Mouse (Mus musculus) heart, adult 9 months (tissue): ENCODE results near the gene Egfr.

Experiments
- DNase-seq, 2 experiments: peaks; one replicate each; pipeline ENCODE4 v3.0.0; 2022; ENCODE audit warnings: low spot score in 2 of 2

The Egfr gene

DNA sequence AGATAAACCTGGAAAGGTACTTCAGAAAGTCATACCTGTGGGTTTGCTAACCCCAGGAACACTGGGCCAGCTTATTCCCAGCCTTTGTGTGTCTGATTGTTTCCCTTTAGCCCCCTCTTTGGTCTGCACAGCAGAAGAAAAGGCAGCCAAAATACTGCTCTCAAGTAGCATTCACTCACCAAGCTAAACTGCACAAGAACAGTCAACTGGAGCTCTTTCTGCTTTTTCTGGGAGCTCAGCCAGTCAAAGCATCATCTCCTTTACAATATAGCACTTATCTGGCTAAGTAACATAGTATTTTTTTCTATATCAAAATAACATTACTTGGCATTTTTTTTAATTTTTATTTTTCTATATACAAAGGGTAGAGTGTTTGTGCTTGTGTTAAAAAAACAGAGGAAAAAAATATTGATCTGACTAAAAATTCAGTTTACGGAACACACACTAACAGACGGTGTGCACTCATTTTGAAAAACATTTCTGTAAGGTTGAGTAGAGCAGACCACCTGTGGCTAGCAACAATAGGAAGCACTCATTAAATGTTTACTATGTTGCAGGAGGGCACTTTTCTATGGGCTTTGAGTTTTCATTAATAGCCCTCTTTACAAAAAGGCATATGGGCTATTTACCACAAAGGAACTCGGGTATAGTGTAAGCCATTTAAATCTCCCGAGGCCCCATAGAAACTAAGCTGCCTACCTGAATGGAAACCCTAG is 72.0 kb downstream of the Egfr start:
- no peak for DNase-seq

DNA sequence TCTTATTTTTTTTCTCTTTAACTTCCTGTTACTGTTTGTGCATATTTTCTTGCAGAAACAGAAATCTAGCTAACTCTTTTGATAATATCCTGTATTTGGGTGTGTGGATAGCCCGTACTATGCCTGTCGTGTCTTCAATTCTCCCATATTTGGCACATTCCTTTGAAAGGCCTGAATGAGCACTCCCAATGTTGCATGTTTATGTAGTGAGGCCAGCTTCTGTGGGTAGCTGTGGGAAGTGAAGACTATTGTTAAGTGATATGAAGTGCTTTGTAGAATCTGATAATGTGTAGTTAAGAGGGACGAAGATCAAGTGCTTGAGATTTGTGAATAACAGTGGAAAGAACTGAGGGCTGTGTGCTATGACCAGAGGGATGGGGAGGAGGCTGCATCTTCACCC is 77.5 kb downstream of the Egfr start:
- no peak for DNase-seq

DNA sequence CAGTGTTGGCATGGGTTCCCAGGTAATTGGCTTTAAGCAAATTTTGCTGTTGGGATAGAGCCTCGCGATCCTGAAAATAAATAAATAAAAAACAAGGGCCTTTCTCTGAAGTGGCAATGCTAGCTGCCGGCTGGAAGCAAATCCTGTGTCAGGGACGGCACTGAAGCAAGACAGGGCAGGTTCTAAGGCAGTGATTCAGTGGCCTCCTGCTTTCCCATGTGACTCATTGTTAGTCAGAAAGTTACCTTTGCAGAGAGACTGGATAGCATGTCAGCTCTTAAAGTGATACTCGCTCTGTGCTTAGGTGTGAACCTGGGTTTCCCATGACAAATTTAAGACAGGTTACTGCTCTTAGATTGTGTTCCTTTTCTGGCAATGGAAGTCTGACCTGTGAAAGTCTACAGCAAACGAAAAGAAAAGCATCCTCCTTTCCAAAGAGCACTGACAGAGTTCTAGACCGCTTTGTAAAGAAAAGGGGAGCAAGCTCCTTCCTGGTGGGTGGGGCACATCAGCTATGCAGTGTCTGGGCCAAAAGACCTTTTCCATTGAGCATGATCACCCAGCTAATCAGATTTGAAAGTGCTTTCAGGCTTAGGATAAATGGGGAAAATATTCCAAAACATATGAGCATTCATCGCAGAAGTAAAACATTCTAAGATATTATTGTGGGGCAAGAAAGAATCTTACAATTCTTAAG is 78.7 kb downstream of the Egfr start:
- DNase-seq: no peak

DNA sequence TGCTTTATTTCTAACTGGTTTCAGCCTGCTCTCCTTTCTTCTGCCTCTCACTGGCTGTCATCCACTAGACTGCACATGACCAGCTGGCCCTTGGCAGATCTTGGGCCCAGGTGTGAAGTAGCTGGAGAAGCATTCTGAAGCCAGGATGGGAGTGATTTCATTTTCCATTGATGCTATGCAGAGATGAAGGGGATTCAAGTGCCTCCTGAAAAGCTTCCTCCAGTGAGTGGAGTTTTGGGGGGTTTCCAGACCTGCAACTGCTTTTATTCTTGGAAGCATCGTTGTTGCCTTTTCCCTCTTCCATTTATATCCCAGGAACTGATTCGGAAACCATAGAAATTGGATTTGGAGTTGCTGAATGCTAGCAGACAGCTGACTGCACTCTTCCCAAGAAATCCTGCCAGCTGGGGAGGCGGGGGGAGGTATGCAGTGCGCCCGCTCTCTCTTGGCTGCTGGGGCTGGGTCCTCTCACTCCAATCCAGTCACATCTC is 80.0 kb downstream of the Egfr start:
- peak in 1 of 2 experiments; percentile 21 for DNase-seq

DNA sequence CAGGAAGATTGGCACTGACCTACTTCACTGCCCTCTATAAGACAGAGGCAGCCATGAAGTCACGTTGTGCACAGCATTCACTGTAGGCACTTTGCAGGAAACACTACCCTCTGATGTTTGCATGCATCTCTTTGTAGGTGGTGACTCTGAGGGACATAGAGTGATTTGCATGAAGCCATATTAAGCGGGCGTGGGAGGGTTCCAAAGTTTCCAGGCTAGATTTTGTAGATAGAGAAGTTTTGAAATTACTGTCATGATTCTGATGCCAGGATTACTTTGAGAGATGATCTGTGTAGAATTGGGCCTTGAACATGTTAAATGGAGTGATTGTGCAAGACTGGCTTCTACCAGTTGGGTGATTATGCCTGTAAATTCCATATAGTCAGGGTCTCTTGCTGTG is 86.8 kb downstream of the Egfr start:
- DNase-seq: no peak

DNA sequence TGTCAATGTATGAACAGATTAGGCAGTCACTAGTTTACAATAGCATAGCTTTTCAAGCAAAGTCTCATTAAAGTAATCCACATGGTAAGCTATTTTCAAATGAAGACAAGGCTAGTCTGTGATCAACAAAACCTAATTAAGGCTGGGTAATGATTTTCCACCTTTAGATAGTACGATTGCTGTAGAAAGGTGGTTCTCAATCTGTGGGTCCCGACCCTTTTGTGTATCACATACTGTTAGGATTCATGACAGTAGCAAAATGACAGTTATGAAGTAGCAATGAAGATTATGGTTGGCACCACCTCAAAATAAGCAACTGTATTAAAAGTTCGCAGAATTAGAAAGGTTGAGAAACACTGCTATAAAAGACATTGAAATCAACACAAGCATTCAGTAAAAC is 90.9 kb downstream of the Egfr start:
- DNase-seq: no peak

DNA sequence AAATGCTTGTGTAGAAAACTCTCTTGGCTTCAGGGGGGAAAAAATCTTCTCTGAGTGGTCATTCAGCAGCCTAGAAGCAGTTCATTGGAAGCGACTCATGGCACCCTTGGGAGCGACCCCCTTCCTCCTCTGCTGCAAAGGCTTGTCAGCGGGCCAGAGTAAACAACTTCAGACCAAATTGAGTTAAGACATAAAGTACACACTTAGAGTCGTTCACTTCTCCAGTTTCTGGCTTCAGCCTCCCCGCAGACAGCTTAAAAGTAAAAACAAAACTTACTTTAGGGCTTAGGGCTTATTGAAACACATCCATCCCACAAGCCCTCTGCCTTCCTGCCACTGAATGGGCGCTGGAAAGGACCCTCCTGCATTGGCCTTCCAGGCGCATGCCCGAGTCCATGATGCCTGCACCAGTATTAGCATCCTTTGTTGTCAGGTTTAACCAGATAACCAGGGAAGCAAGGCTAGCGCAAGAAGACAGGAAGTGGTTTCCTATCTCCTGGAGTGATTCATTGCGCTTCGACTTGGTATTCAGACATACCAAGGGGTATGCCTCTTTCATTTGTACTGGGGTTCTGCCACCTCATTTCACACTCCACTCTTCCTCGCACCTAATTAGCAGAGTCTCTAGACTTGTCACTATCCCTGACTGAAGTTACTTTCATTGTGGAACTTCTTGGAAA is 92.0 kb downstream of the Egfr start:
- DNase-seq: peak; percentile 46 to 64

DNA sequence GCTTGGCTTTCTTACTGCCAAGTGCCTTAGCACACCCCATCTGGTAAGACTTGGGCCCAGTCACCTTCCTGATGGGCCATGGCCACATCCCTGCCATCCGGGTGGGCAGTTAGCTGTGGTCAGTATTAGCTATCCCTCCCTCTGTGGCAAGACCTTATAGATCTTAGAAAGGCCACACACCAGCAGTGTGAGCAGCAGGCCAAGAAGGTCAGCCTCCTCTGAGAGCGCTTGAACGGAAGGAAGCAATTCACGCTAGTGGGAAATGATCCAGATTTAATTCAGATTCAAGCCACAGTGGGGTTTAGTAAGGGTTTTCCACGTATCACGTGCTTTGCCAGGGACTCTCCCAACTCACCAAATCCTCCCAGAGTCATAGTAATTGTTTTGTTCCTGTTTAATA is 96.9 kb downstream of the Egfr start:
- peak; percentile 65 for DNase-seq

DNA sequence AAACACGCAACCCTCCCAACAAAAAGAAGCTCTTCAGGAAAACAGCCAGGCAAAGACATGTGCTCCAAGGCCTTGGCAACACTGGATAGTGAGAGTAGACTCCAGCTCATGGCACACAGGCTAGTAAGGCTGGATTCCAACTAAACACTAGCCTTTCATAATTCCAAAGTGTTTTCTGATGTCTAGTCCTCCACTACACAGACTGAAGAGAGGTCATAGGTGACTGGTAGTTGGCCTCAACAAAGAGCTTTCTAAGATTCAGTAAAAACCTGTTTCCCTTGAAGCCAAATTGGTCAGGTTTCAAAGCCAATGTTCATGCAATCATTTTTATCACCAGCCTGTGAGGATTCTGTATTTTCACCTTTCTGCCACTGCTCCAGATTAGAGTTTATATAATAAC is 99.4 kb downstream of the Egfr start:
- DNase-seq: no peak

DNA sequence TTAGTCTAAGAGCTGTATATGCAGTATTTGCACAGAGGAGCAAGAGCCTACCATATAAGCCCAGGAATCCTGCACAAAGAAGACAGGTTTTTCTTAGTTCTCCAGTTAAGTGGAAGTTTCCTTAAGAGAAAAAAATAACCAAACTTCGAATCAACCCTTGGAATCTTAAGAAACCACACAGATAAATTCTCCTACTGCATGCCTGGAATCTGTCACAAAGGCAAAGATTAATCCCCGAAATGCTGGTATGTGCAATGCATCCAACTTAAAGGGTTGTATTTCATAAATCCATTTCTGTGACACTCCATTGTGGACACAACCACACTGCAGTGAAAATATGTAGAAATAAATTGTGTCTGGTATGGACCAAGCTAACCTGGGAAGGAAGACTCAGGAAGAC is 102.1 kb downstream of the Egfr start:
- DNase-seq: no peak

DNA sequence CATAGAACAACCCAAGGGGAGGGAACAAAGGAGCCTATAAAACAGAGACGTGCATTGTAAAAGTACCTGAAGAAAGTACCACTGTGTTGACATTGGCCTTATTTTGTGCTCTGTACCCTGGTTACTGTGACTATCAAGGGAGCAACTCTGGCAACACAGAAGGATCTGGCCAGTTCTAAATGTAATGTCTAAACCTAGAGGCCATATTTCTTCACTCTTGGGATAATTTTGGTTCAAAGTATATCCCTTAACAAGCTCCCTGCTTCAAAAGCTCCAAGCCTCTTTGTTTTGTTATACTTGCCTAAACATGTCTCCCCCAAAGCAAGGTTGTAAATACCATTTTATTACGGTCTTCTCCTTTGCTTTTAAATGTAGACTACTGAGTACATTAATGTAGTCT is 105.3 kb downstream of the Egfr start:
- no peak for DNase-seq

DNA sequence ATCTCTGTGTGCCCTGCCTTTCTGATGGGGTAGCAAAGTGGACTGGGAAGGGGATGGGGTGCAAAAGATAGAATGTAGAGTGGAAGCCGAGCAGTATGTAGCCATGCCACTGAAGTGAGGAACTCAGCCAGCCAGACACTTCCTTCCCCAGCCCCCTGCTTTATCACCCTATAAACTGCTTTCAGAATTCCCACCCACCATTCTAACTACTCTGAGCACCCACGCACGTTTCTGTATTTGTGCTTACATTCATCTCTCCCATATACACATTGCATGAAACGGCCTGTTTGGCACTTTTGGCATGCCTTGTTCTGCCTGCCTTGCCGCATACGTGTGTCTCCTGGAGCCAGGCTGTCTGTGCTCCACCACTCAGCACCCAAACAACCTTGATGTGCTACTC is 109.0 kb downstream of the Egfr start:
- DNase-seq: no peak

DNA sequence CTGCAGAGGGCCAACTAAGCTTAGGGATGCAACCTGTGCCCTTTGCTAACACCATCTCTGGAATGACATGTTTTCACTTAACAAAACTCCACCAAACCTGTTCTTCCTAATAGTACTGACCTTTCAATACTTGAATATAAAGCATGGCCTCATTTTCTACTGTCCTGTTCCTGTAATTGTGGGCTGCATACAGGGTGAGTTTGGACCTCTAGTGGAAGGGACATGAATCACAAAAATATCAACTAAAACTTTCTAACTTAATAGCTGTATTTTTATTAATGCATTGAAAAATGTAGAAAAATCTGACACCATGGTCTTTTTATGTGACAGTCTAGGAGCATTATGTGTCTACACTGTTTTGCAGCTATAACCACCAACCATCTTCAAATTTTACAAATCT is 111.5 kb downstream of the Egfr start:
- no peak for DNase-seq

DNA sequence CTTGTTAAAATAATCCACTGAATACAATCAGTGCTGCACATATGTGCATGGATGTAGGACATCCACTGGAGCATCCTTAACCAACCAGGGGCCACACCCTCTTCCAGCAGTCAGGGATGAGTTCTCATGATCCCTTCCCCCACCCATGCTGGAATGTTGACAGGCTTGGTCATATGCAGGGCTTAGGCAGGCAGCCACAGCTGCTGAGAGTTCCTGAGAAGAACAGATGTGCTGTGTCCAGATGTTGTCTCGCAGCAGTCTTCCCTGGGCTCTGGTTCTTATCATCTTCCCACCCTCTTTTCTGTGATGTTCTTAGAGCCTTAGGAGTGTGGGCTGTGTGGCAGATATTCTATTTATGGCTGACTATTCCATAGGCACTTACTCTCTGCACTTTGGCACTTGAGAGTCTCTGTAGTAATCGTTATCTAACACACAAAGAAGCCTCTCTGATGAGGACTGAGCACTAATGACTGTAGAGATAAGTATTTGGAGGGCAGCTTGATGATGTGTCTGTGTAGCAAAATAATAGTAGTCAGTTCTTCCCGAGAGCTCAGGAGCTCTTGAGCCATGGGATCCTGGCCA is 113.1 kb downstream of the Egfr start:
- DNase-seq: peak; percentile 22 to 34

DNA sequence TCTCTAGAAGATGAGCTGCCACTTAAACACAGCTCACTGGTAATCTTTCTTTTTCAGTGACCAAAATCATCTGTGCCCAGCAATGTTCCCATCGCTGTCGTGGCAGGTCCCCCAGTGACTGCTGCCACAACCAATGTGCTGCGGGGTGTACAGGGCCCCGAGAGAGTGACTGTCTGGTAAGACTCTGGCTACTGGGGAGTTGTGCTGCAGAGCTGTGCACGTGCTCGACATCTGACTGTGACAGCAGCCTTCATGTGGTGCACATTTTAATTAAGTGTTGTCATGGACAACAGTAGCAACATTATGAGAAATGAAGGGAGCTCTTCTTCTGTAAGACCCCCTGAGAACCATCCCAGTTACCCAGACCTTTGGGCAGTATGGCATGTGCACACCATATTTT is 116.0 kb downstream of the Egfr start:
- no peak for DNase-seq

DNA sequence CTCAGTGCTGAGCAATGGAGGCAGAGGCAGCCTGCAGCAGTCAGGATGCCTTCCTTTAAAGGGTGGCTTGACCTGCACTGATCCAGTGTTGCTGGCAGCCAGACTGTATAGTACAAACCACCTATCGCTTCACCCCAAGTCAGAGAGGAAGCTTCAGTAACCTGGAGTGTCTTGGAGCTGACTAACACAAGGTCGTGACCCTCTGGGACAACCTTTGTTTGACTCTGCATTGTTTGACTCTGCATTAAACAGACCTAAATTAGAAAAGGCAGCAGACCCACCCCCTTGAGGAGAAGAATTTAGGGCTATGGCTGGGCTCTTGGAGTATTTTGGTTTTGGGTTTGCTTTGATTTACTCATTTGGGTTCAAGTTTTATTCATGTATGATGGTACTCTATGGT is 117.5 kb downstream of the Egfr start:
- DNase-seq: no peak

DNA sequence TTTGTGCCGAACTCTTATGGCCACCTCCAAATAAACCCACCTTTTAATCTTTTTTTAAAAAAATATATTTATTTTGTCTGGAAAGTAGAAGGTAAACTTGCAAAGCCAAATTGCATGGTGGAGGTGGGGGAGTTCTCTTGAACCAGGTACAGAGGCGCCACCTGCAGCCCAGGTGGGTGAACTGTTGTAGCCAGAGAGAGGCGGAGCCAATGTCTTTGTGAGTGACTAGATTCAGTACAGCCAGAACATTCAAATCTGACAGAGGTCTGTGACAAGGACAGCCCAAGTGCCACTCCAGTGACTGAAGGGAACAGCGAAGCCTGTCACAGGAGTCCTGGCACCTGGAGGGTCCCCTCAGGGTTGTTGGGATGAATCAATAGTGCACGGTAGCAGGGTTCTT is 119.1 kb downstream of the Egfr start:
- no peak for DNase-seq

DNA sequence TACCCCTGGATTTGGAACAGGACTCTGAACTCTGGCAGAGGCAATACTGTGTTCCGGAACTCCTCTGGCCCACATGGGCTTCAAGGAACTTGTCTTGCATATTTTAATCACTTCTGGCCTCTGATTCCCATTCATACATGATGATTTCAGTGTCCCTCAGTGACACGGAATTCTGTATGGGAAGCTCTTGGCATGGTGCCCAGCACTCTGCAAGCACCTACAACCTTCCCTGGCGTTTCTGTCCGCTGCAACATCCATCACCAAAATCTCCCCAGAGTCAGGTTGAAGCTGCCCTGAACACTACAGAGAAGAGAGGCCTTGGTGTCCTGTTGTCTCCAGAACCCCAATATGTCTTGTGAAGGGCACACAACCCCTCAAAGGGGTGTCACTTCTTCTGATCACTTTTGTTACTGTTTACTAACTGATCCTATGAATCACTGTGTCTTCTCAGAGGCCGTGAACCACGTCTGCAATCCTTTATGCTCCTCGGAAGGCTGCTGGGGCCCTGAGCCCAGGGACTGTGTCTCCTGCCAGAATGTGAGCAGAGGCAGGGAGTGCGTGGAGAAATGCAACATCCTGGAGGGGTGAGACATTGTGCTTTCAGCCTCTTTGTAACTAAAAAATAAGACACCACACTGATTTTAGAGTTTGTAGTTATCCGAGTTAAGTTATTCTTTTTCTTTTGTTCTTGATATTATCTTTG is 125.8 kb downstream of the Egfr start:
- DNase-seq: no peak

DNA sequence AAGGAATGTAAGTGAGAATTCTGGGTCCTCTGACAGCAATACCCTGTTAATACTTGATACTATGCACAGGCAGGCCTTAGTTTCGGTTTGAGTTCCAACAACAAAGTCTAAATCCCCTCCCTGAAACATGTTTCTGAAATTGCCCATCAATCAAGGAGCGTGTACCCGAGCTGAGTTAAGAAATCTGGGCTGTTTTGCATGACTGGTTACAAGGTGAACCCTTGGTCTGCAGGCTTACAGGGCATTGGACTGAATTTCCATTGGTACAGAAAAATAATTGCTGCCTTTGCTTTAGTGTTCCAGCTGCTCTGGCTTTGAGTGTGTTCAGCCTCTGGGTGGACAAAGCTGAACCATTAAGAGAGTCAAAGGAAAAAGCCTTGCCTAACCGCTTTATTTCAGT is 129.9 kb downstream of the Egfr start:
- DNase-seq: no peak

DNA sequence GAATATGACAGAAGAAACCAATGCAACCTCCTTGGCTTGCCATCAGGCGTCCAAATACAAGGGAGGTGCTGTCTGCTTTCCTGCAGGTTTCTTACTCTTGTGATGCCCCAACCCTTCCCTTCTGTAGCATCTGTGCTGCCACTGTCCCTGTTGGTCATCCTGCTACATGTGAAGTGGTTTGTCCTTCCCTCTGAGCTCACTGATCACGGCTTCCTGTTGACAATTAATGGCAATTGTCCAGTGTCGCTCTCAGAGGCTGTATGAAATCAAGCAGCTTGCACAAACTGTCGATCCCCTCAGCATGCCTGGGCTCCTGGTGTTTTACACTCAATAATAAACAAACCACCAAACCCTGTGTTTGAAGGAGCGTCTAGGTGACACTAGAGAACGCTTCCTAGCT is 134.1 kb downstream of the Egfr start:
- peak in 1 of 2 experiments; percentile 7 for DNase-seq

DNA sequence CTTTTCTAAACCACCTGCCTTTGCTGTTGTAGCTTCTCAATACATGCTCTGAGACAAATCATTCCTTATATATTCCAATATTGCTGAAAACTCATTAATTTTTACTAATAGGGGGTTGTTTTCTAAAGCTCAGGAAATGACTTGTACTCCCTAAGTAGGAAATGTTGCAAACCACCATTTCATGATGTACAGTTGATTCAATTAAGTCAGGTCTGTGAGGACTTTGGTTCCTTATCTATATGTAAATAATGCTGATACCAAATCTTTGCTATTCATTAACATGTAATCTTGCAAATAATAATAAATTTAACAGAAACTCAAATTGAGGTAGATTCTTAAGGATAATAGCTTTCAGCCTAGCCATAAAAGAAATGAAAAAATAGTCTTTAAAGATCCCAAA is 136.1 kb downstream of the Egfr start:
- no peak for DNase-seq
